Mouse (Mus musculus) leukemia stem cell, adult 10-12 weeks (primary cell): Measurements from ENCODE around the gene Mmp2. TPM values are rescaled to one million over a fixed set of nuclear protein-coding genes. Genes with fewer than 3 reads are reported as not detected.

ENCODE experiments used
- polyA plus RNA-seq: library from polyadenylated mRNA; stranded (reverse); fragments of >175 nt; gene quantifications from 2 replicates; pipeline ENCODE4 v1.2.3, GENCODE M21; 2012; ENCODE audit warnings: low replicate concordance

Gene Mmp2
- polyA plus RNA-seq: 0.63 TPM in 1 of 2 replicates, not detected in the other

GRCm38 (mm10) chr8:92827243-92828034, at the start of gene Mmp2:
TSS of gene Mmp2 (plus strand) at chr8:92827291.

GRCm38 (mm10) chr8:92855171-92855894, 28.2 kb downstream of the Mmp2 start, which contains the start of gene Lpcat2:
TSS of gene Lpcat2 (plus strand) at chr8:92855339.

GRCm38 (mm10) chr8:92901107-92901506, 74.0 kb downstream of the Mmp2 start, which contains the start of gene Capns2:
TSS of gene Capns2 (plus strand) at chr8:92901407.

Other genes starting within 250 kb of the Mmp2 start
- gene Irx6, start 153.0 kb upstream of the Mmp2 start, polyA plus RNA-seq: not detected in 2 replicates
- 1.4 and 2.2 TPM in 2 replicates for gene Lpcat2, start 28.0 kb downstream of the Mmp2 start, polyA plus RNA-seq
- not detected in 2 replicates for gene Capns2, start 74.1 kb downstream of the Mmp2 start, polyA plus RNA-seq
- gene Slc6a2, start 132.8 kb downstream of the Mmp2 start, polyA plus RNA-seq: 0.02 TPM in 1 of 2 replicates, not detected in the other
- not detected in 2 replicates for gene Ces1a, start 220.9 kb downstream of the Mmp2 start, polyA plus RNA-seq